Mouse (Mus musculus) T-helper 17 cell (primary cell): Measurements from ENCODE around the gene Ttll11.

Experiments
- in situ Hi-C, 2 experiments: fragments of 300-600 bp; cut with MboI, MseI; formaldehyde crosslinking; loops; 1 replicate in 1 of 2; 2 replicates in 1 of 2; pipeline ENCODE4 v1.15.1; 2025; ENCODE audit warnings: high pct_unique_total_duplicates in 2 of 2

Ttll11 gene

GRCm38 (mm10) chr2:35859708-35860393 lies 119.9 kb downstream of the Ttll11 start:
- in situ Hi-C loops: no loop called here

- in situ Hi-C loops: no loop called here
Observed at GRCm38 (mm10) chr2:35858281-35858680, 121.4 kb downstream of the Ttll11 start.

GRCm38 (mm10) chr2:35856901-35857300 lies 122.8 kb downstream of the Ttll11 start:
- in situ Hi-C loops: no loop called here

- in situ Hi-C loops: no loop called here
Observed at GRCm38 (mm10) chr2:35854877-35855276, 124.8 kb downstream of the Ttll11 start.

- in situ Hi-C loops: no loop called here
Observed at GRCm38 (mm10) chr2:35852971-35853370, 126.7 kb downstream of the Ttll11 start.

GRCm38 (mm10) chr2:35852164-35852509 lies 127.6 kb downstream of the Ttll11 start:
- in situ Hi-C loops: no loop called here

- in situ Hi-C loops: no loop called here
Observed at GRCm38 (mm10) chr2:35851420-35852163, 128.1 kb downstream of the Ttll11 start.

- in situ Hi-C loops: no loop called here
Observed at GRCm38 (mm10) chr2:35849632-35850230, 130.0 kb downstream of the Ttll11 start.

GRCm38 (mm10) chr2:35845611-35846504 lies 133.9 kb downstream of the Ttll11 start:
- in situ Hi-C loops: no loop called here

GRCm38 (mm10) chr2:35843896-35844690 lies 135.6 kb downstream of the Ttll11 start:
- in situ Hi-C loops: no loop called here

GRCm38 (mm10) chr2:35842780-35843474 lies 136.8 kb downstream of the Ttll11 start:
- in situ Hi-C loops: no loop called here

GRCm38 (mm10) chr2:35841841-35842420 lies 137.8 kb downstream of the Ttll11 start:
- in situ Hi-C loops: no loop called here

GRCm38 (mm10) chr2:35840956-35841816 lies 138.5 kb downstream of the Ttll11 start:
- in situ Hi-C loops: no loop called here

- in situ Hi-C loops: no loop called here
Observed at GRCm38 (mm10) chr2:35838751-35839479, 140.8 kb downstream of the Ttll11 start.

GRCm38 (mm10) chr2:35834198-35834913 lies 145.4 kb downstream of the Ttll11 start:
- in situ Hi-C loops: no loop called here

GRCm38 (mm10) chr2:35833546-35833945 lies 146.2 kb downstream of the Ttll11 start:
- in situ Hi-C loops: no loop called here

- in situ Hi-C loops: no loop called here
Observed at GRCm38 (mm10) chr2:35832742-35833425, 146.8 kb downstream of the Ttll11 start.
